Comparison of ENCODE assay signal across 20 mouse cellular contexts in the genomic region with DNA sequence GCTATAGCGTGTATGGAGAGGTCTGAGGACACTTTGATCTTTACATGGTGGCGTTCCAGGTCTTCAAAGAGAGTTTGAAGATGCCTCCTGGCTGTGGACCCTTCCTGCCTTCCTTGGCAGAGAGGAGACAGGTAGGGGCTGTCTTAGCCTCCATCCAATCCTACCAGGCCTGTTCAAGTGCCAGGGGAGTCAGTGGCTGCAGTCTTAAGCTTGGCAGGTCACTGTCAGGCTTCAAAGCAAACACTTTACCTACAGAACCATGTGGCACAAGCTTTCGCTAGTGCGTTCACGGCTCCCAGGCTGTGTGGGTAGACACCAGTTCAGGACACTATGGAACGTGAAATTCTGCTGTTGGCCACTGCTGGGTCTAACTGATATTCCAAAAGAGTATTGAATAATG. TPM values are rescaled to one million over a fixed set of nuclear protein-coding genes. Genes with fewer than 3 reads are reported as not detected.
DNase-seq lines count a peak whose midpoint lies in the region; ATAC-seq and TF ChIP-seq lines count a peak whose summit lies in the region.
"Had no signal": no experiment of that assay in that cellular context is flagged by ENCODE, and none has a peak within 500 bp of the region (broad histone marks: within the 10 kb centered on the region; RNA-seq: fewer than 3 reads in every experiment).

No protein-coding gene starts in this region.

- 95% methylated on average over 6 of the region's 6 CpGs for WGBS in kidney, postnatal 0 days
- WGBS in kidney, embryonic 14.5 days = 87% methylated on average over 6 of the region's 6 CpGs
- WGBS in midbrain, embryonic 11.5 days = 88% methylated on average over 6 of the region's 6 CpGs
- WGBS in midbrain, postnatal 0 days = 93% methylated on average over 6 of the region's 6 CpGs
- 92% methylated on average over 6 of the region's 6 CpGs for WGBS in forebrain, postnatal 0 days

- TF ChIP-seq POLR2A in bone marrow macrophage, adult 2 months (IDR thresholded peaks at IDR 0.05; ENCODE audit: borderline replicate concordance, low read depth, low read length) = no peak
- no peak for TF ChIP-seq POLR2A in myocyte (IDR thresholded peaks at IDR 0.05; ENCODE audit: insufficient read length, low read depth)

- peaks cover 58% of the 10 kb centered on the region for H3K79me2 ChIP-seq in myocyte (ENCODE audit: control insufficient read depth, insufficient read depth)

- TF ChIP-seq CTCF in kidney, postnatal 0 days (IDR thresholded peaks at IDR 0.05; ENCODE audit: low read depth) = no peak
- TF ChIP-seq CTCF in midbrain, postnatal 0 days (IDR thresholded peaks at IDR 0.05) = no peak
- TF ChIP-seq CTCF in bone marrow macrophage, adult 2 months (IDR thresholded peaks at IDR 0.05; ENCODE audit: low read depth, low read length) = no peak
- no peak for TF ChIP-seq CTCF in forebrain, postnatal 0 days (IDR thresholded peaks at IDR 0.05; ENCODE audit: low read depth)

- no peaks in the 10 kb centered on the region for H3K36me3 ChIP-seq in kidney, postnatal 0 days (ENCODE audit: insufficient read depth, low read length)
- H3K36me3 ChIP-seq in kidney, embryonic 14.5 days (ENCODE audit: control insufficient read depth, insufficient read depth, low read length) = no peaks in the 10 kb centered on the region
- no peaks in the 10 kb centered on the region for H3K36me3 ChIP-seq in midbrain, embryonic 11.5 days (ENCODE audit: control insufficient read depth, insufficient read depth, low read length)
- no peaks in the 10 kb centered on the region for H3K36me3 ChIP-seq in midbrain, postnatal 0 days (ENCODE audit: insufficient read depth, low read length)
- no peaks in the 10 kb centered on the region for H3K36me3 ChIP-seq in myocyte (ENCODE audit: control insufficient read depth, insufficient read depth)
- H3K36me3 ChIP-seq in forebrain, postnatal 0 days (ENCODE audit: insufficient read depth) = no peaks in the 10 kb centered on the region
- H3K36me3 ChIP-seq: forebrain, embryonic 10.5 days; limb, embryonic 13.5 days had no signal

- H3K4me3 ChIP-seq in kidney, postnatal 0 days (replicated peaks; ENCODE audit: low read depth, low read length) = no peak overlapping the region
- H3K4me3 ChIP-seq in kidney, embryonic 14.5 days (ENCODE audit: low read length) = no peak overlapping the region
- no peak overlapping the region for H3K4me3 ChIP-seq in midbrain, embryonic 11.5 days (ENCODE audit: low read depth, low read length)
- H3K4me3 ChIP-seq in midbrain, postnatal 0 days (ENCODE audit: low read depth, low read length) = no peak overlapping the region
- H3K4me3 ChIP-seq in bone marrow macrophage, adult 2 months (ENCODE audit: insufficient read depth, low read length) = no peak overlapping the region
- no peak overlapping the region for H3K4me3 ChIP-seq in myocyte
- H3K4me3 ChIP-seq in forebrain, postnatal 0 days (ENCODE audit: low read depth, low read length) = no peak overlapping the region
- H3K4me3 ChIP-seq: forebrain, embryonic 10.5 days; limb, embryonic 13.5 days had no signal

- H3K4me1 ChIP-seq in kidney, postnatal 0 days (replicated peaks; ENCODE audit: insufficient read depth, low read length) = no peaks in the 10 kb centered on the region; the same call in 1 of the 2 replicates
- H3K4me1 ChIP-seq in kidney, embryonic 14.5 days (ENCODE audit: control insufficient read depth, insufficient read depth, low read length) = peaks cover 6% of the 10 kb centered on the region
- no peaks in the 10 kb centered on the region for H3K4me1 ChIP-seq in midbrain, embryonic 11.5 days (ENCODE audit: control insufficient read depth, insufficient read depth, low read length)
- H3K4me1 ChIP-seq in midbrain, postnatal 0 days (ENCODE audit: insufficient read depth, low read length) = no peaks in the 10 kb centered on the region
- peaks cover 35% of the 10 kb centered on the region for H3K4me1 ChIP-seq in bone marrow macrophage, adult 2 months (ENCODE audit: control insufficient read depth, insufficient read depth, low read length)
- H3K4me1 ChIP-seq in forebrain, postnatal 0 days (ENCODE audit: insufficient read depth) = no peaks in the 10 kb centered on the region

- DNase-seq in kidney, postnatal 0 days (ENCODE audit: low spot score) = no peak
- DNase-seq in midbrain, embryonic 11.5 days (ENCODE audit: low spot score, missing footprints) = peak; percentile 47
- DNase-seq in midbrain, postnatal 0 days (ENCODE audit: low spot score) = no peak
- DNase-seq in forebrain, postnatal 0 days = no peak
- DNase-seq: cerebellum, adult 11 months; cerebellum, postnatal 25 days; kidney, adult 18-20 months; midbrain, embryonic 14.5 days; right cerebral cortex, postnatal 14 days had no signal

- no peak overlapping the region for H3ac ChIP-seq in myocyte (ENCODE audit: control insufficient read depth, insufficient read length)

- H3K9me3 ChIP-seq in kidney, postnatal 0 days (replicated peaks; ENCODE audit: low read length) = no peaks in the 10 kb centered on the region
- H3K9me3 ChIP-seq in kidney, embryonic 14.5 days (ENCODE audit: control insufficient read depth, low read length) = no peaks in the 10 kb centered on the region
- no peaks in the 10 kb centered on the region for H3K9me3 ChIP-seq in midbrain, embryonic 11.5 days (ENCODE audit: control insufficient read depth, low read length)
- no peaks in the 10 kb centered on the region for H3K9me3 ChIP-seq in midbrain, postnatal 0 days (ENCODE audit: low read length)
- H3K9me3 ChIP-seq in forebrain, postnatal 0 days (ENCODE audit: low read length) = no peaks in the 10 kb centered on the region
- H3K9me3 ChIP-seq: forebrain, embryonic 10.5 days; limb, embryonic 13.5 days had no signal

- no peaks in the 10 kb centered on the region for H3K27me3 ChIP-seq in kidney, postnatal 0 days (ENCODE audit: insufficient read depth, low read length)
- no peaks in the 10 kb centered on the region for H3K27me3 ChIP-seq in kidney, embryonic 14.5 days (ENCODE audit: control insufficient read depth, insufficient read depth, low read length)
- no peaks in the 10 kb centered on the region for H3K27me3 ChIP-seq in midbrain, embryonic 11.5 days (ENCODE audit: control insufficient read depth, insufficient read depth, low read length)
- no peaks in the 10 kb centered on the region for H3K27me3 ChIP-seq in midbrain, postnatal 0 days (ENCODE audit: insufficient read depth, low read length)
- H3K27me3 ChIP-seq in myocyte (ENCODE audit: control insufficient read depth, insufficient read depth, insufficient read length) = no peaks in the 10 kb centered on the region
- H3K27me3 ChIP-seq in forebrain, postnatal 0 days (ENCODE audit: insufficient read depth, low read length) = no peaks in the 10 kb centered on the region
- H3K27me3 ChIP-seq: limb, embryonic 13.5 days had no signal

- no peak overlapping the region for H3K4me2 ChIP-seq in kidney, postnatal 0 days (ENCODE audit: low read length)
- no peak overlapping the region for H3K4me2 ChIP-seq in kidney, embryonic 14.5 days (replicated peaks; ENCODE audit: low read depth, low read length)
- H3K4me2 ChIP-seq in midbrain, embryonic 11.5 days = no peak overlapping the region
- no peak overlapping the region for H3K4me2 ChIP-seq in midbrain, postnatal 0 days (ENCODE audit: low read depth, low read length, poor library complexity, severe bottlenecking)
- H3K4me2 ChIP-seq in myocyte (ENCODE audit: low read depth) = peak overlapping the region; percentile 80
- no peak overlapping the region for H3K4me2 ChIP-seq in forebrain, postnatal 0 days (ENCODE audit: low read depth)
- H3K4me2 ChIP-seq: hindbrain, embryonic 14.5 days; limb, embryonic 13.5 days had no signal

- no peak overlapping the region for H3K9ac ChIP-seq in kidney, postnatal 0 days (ENCODE audit: low read depth, low read length)
- H3K9ac ChIP-seq in kidney, embryonic 14.5 days (ENCODE audit: low read depth, low read length) = no peak overlapping the region
- no peak overlapping the region for H3K9ac ChIP-seq in midbrain, embryonic 11.5 days (ENCODE audit: low read length)
- H3K9ac ChIP-seq in midbrain, postnatal 0 days (replicated peaks; ENCODE audit: low read length, poor library complexity, severe bottlenecking) = no peak overlapping the region
- no peak overlapping the region for H3K9ac ChIP-seq in forebrain, postnatal 0 days
- H3K9ac ChIP-seq: hindbrain, embryonic 14.5 days; limb, embryonic 13.5 days had no signal

- ATAC-seq in kidney, postnatal 0 days (replicated peaks; ENCODE audit: low FRiP score, low read depth) = no peak
- ATAC-seq in kidney, embryonic 14.5 days (ENCODE audit: low FRiP score, low TSS enrichment) = no peak
- ATAC-seq in midbrain, embryonic 11.5 days (ENCODE audit: low FRiP score) = no peak
- ATAC-seq in midbrain, postnatal 0 days (ENCODE audit: low FRiP score) = no peak
- no peak for ATAC-seq in forebrain, postnatal 0 days

- peak overlapping the region; percentile 58; the same call in 1 of the 2 replicates for H3K27ac ChIP-seq in kidney, postnatal 0 days
- H3K27ac ChIP-seq in kidney, embryonic 14.5 days (ENCODE audit: low read depth, low read length) = no peak overlapping the region
- no peak overlapping the region for H3K27ac ChIP-seq in midbrain, embryonic 11.5 days (ENCODE audit: low read depth, low read length)
- H3K27ac ChIP-seq in midbrain, postnatal 0 days (ENCODE audit: low read depth, low read length) = no peak overlapping the region
- H3K27ac ChIP-seq in bone marrow macrophage, adult 2 months (ENCODE audit: insufficient read depth, low read depth, low read length) = peak overlapping the region; percentile 55; the same call in 1 of the 2 replicates
- no peak overlapping the region for H3K27ac ChIP-seq in forebrain, postnatal 0 days (ENCODE audit: low read depth, low read length)
- H3K27ac ChIP-seq: forebrain, embryonic 10.5 days; hindbrain, embryonic 14.5 days; limb, embryonic 13.5 days had no signal

RNA-seq across cellular contexts. Expression of a gene that starts 2.6 kb away (rescaled TPM):
- 1.3 and 1.7 TPM in 2 replicates for polyA plus RNA-seq in kidney, postnatal 0 days (2015; fragmentation: Nextera tagmentation; extraction: Ambion mirVana)
- polyA plus RNA-seq in kidney, embryonic 14.5 days (2014; fragmentation: Nextera tagmentation; extraction: Ambion mirVana) = 2.5 and 4.0 TPM in 2 replicates
- 3.1 TPM in 2 replicates for polyA plus RNA-seq in midbrain, embryonic 11.5 days (2014; fragmentation: Nextera tagmentation; extraction: Ambion mirVana)
- 0.16 and 1.7 TPM in 2 replicates for total RNA-seq in midbrain, postnatal 0 days (2014; rRNA removed)
- 5.3 and 7.2 TPM in 2 replicates for polyA plus RNA-seq in midbrain, postnatal 0 days (2015; fragmentation: Nextera tagmentation; extraction: Ambion mirVana)
- polyA plus RNA-seq in bone marrow macrophage, adult 2 months (2012; ENCODE audit: insufficient read depth, insufficient read length, missing spikeins) = 52.2 and 56.0 TPM in 2 replicates
- 0.47 TPM for polyA plus RNA-seq in myocyte (2012; fragmentation: generic; extraction: Trizol)
- total RNA-seq in forebrain, postnatal 0 days (2014; rRNA removed) = 0.33 and 1.0 TPM in 2 replicates
- 1.6 and 4.7 TPM in 2 replicates for polyA plus RNA-seq in forebrain, postnatal 0 days (2015; fragmentation: Nextera tagmentation; extraction: Ambion mirVana)

RNA-seq across cellular contexts. Expression of a gene that starts 9.7 kb away (rescaled TPM):
- 14.2 and 16.1 TPM in 2 replicates for polyA plus RNA-seq in kidney, postnatal 0 days (2015; fragmentation: Nextera tagmentation; extraction: Ambion mirVana)
- polyA plus RNA-seq in kidney, embryonic 14.5 days (2014; fragmentation: Nextera tagmentation; extraction: Ambion mirVana) = 3.0 and 3.7 TPM in 2 replicates
- polyA plus RNA-seq in midbrain, embryonic 11.5 days (2014; fragmentation: Nextera tagmentation; extraction: Ambion mirVana) = 3.2 and 3.3 TPM in 2 replicates
- total RNA-seq in midbrain, postnatal 0 days (2014; rRNA removed) = 6.1 and 9.2 TPM in 2 replicates
- polyA plus RNA-seq in midbrain, postnatal 0 days (2015; fragmentation: Nextera tagmentation; extraction: Ambion mirVana) = 6.4 and 7.3 TPM in 2 replicates
- 351 and 364 TPM in 2 replicates for polyA plus RNA-seq in bone marrow macrophage, adult 2 months (2012; ENCODE audit: insufficient read depth, insufficient read length, missing spikeins)
- polyA plus RNA-seq in myocyte (2012; fragmentation: generic; extraction: Trizol) = 13.6 TPM
- total RNA-seq in forebrain, postnatal 0 days (2014; rRNA removed) = 9.0 and 10.2 TPM in 2 replicates
- 6.4 and 6.9 TPM in 2 replicates for polyA plus RNA-seq in forebrain, postnatal 0 days (2015; fragmentation: Nextera tagmentation; extraction: Ambion mirVana)

RNA-seq across cellular contexts. Expression of a gene that starts 19.6 kb away (rescaled TPM):
- polyA plus RNA-seq in kidney, postnatal 0 days (2015; fragmentation: Nextera tagmentation; extraction: Ambion mirVana) = 16.4 and 18.6 TPM in 2 replicates
- polyA plus RNA-seq in kidney, embryonic 14.5 days (2014; fragmentation: Nextera tagmentation; extraction: Ambion mirVana) = 11.2 and 12.0 TPM in 2 replicates
- polyA plus RNA-seq in midbrain, embryonic 11.5 days (2014; fragmentation: Nextera tagmentation; extraction: Ambion mirVana) = 7.3 and 7.6 TPM in 2 replicates
- 11.5 and 11.8 TPM in 2 replicates for total RNA-seq in midbrain, postnatal 0 days (2014; rRNA removed)
- 7.1 and 8.3 TPM in 2 replicates for polyA plus RNA-seq in midbrain, postnatal 0 days (2015; fragmentation: Nextera tagmentation; extraction: Ambion mirVana)
- polyA plus RNA-seq in bone marrow macrophage, adult 2 months (2012; ENCODE audit: insufficient read depth, insufficient read length, missing spikeins) = 89.0 and 112 TPM in 2 replicates
- polyA plus RNA-seq in myocyte (2012; fragmentation: generic; extraction: Trizol) = 22.1 TPM
- total RNA-seq in forebrain, postnatal 0 days (2014; rRNA removed) = 10.3 and 13.1 TPM in 2 replicates
- polyA plus RNA-seq in forebrain, postnatal 0 days (2015; fragmentation: Nextera tagmentation; extraction: Ambion mirVana) = 6.2 and 6.5 TPM in 2 replicates

RNA-seq across cellular contexts. Expression of a gene that starts 19.8 kb away (rescaled TPM):
- not detected in 2 replicates for polyA plus RNA-seq in kidney, postnatal 0 days (2015; fragmentation: Nextera tagmentation; extraction: Ambion mirVana)
- polyA plus RNA-seq in kidney, embryonic 14.5 days (2014; fragmentation: Nextera tagmentation; extraction: Ambion mirVana) = not detected in 2 replicates
- polyA plus RNA-seq in midbrain, embryonic 11.5 days (2014; fragmentation: Nextera tagmentation; extraction: Ambion mirVana) = not detected in 2 replicates
- total RNA-seq in midbrain, postnatal 0 days (2014; rRNA removed) = 0.16 TPM in 1 of 2 replicates, not detected in the other
- polyA plus RNA-seq in midbrain, postnatal 0 days (2015; fragmentation: Nextera tagmentation; extraction: Ambion mirVana) = not detected in 2 replicates
- polyA plus RNA-seq in bone marrow macrophage, adult 2 months (2012; ENCODE audit: insufficient read depth, insufficient read length, missing spikeins) = 0.72 TPM in 1 of 2 replicates, not detected in the other
- not detected for polyA plus RNA-seq in myocyte (2012; fragmentation: generic; extraction: Trizol)
- 0.31 TPM in 1 of 2 replicates, not detected in the other for total RNA-seq in forebrain, postnatal 0 days (2014; rRNA removed)
- polyA plus RNA-seq in forebrain, postnatal 0 days (2015; fragmentation: Nextera tagmentation; extraction: Ambion mirVana) = not detected in 2 replicates
- total RNA-seq: gastrocnemius, postnatal 4 days; heart, postnatal 14 days had no signal
- polyA plus RNA-seq: embryonic facial prominence, embryonic 11.5 days; forebrain, embryonic 10.5 days; frontal cortex, adult 2 months; hindbrain, embryonic 14.5 days; limb, embryonic 13.5 days; midbrain, embryonic 14.5 days had no signal

RNA-seq across cellular contexts. Expression of a gene that starts 35.2 kb away (rescaled TPM):
- 0.13 and 0.22 TPM in 2 replicates for polyA plus RNA-seq in kidney, postnatal 0 days (2015; fragmentation: Nextera tagmentation; extraction: Ambion mirVana)
- polyA plus RNA-seq in kidney, embryonic 14.5 days (2014; fragmentation: Nextera tagmentation; extraction: Ambion mirVana) = not detected in 2 replicates
- polyA plus RNA-seq in midbrain, embryonic 11.5 days (2014; fragmentation: Nextera tagmentation; extraction: Ambion mirVana) = not detected in 2 replicates
- 0.19 TPM in 1 of 2 replicates, not detected in the other for total RNA-seq in midbrain, postnatal 0 days (2014; rRNA removed)
- 0.12 TPM in 1 of 2 replicates, not detected in the other for polyA plus RNA-seq in midbrain, postnatal 0 days (2015; fragmentation: Nextera tagmentation; extraction: Ambion mirVana)
- polyA plus RNA-seq in bone marrow macrophage, adult 2 months (2012; ENCODE audit: insufficient read depth, insufficient read length, missing spikeins) = not detected in 2 replicates
- 0.23 TPM for polyA plus RNA-seq in myocyte (2012; fragmentation: generic; extraction: Trizol)
- total RNA-seq in forebrain, postnatal 0 days (2014; rRNA removed) = 0.15 TPM in 1 of 2 replicates, not detected in the other
- not detected in 2 replicates for polyA plus RNA-seq in forebrain, postnatal 0 days (2015; fragmentation: Nextera tagmentation; extraction: Ambion mirVana)
- polyA plus RNA-seq: CD4-positive, CD25-positive, alpha-beta regulatory T cell, adult 4 months; embryonic facial prominence, embryonic 11.5 days; forebrain, embryonic 10.5 days; limb, embryonic 13.5 days; midbrain, embryonic 14.5 days had no signal

Comparison
In these comparisons a context has a peak if more than half of its experiments do, and no peak if none do; other contexts are left out.
1. H3K27ac ChIP-seq: peak in kidney, postnatal 0 days (single experiment) and bone marrow macrophage, adult 2 months (single experiment); none in kidney, embryonic 14.5 days (single experiment), midbrain, embryonic 11.5 days (single experiment), midbrain, postnatal 0 days (single experiment) and forebrain, postnatal 0 days (single experiment).
2. RNA of a gene that starts 9.7 kb away (polyA plus RNA-seq): 351 to 364 TPM in bone marrow macrophage, adult 2 months; 14.2 to 16.1 TPM in kidney, postnatal 0 days, 13.6 TPM in myocyte (single experiment), 6.4 to 7.3 TPM in midbrain, postnatal 0 days, 6.4 to 6.9 TPM in forebrain, postnatal 0 days, 3.0 to 3.7 TPM in kidney, embryonic 14.5 days and 3.2 to 3.3 TPM in midbrain, embryonic 11.5 days; every median in the first group is over 10 times any median in the second.